Mouse (Mus musculus): ENCODE results near the gene Vps25.

Vps25 gene

DNA sequence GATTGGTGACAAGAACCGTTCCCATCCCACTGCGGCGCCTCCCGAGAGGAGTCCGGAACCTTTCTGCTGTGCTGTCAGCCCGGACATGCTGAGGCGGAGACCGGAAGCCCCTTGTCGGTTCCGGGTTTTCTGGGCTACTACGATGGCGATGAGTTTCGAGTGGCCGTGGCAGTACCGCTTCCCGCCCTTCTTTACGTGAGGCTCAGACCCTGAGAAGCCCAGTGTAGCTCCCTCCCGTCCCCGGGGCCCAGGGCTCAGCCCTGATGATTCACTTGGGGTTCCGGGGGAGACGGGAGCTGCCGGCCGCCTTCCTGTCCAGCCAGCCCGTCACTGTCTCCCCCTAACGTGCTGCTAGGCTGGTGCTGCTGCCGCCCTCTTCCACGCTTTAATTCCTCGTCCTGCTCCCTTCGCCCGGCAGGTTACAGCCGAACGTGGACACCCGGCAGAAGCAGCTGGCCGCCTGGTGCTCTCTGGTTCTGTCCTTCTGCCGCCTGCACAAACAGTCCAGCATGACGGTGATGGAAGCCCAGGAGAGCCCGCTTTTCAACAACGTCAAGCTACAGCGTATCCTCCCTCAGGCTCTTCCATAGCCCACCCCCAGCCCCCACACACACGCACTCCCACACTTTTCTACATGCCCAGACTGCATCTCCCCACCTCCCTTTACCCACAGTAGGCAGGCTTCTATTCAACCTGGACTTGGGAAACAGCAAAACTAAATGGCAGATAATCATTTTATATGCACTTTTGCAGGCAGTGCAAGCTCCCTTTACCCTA lies at the start of gene Vps25:
Gene Vps25, plus strand, starts transcription at position 95 of the 777 bp plus-strand sequence.
- DNase-seq (ENCODE audit: low read depth, low spot score): peak; percentile 78

DNA sequence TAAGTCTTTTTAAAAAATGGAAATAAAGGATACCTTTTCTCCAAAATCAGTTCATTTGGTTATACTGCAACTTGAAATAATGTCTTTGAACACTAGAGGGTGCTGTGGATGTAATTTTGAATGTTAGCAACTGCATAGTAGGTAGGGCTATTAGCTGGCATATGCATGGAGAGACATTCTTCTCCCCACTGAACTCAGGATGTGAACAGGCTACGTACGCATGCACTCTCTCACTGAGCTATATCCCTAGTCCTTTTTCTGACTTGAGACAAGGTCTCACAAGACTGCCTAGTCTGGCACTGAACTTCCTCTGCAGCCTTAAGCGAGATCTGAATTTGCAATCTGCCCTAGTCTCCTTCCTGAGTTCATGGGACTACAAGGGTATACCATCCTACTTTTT lies 41.5 kb upstream of the Vps25 start:
- peak; percentile 64 for DNase-seq (ENCODE audit: low read depth, low spot score)

DNA sequence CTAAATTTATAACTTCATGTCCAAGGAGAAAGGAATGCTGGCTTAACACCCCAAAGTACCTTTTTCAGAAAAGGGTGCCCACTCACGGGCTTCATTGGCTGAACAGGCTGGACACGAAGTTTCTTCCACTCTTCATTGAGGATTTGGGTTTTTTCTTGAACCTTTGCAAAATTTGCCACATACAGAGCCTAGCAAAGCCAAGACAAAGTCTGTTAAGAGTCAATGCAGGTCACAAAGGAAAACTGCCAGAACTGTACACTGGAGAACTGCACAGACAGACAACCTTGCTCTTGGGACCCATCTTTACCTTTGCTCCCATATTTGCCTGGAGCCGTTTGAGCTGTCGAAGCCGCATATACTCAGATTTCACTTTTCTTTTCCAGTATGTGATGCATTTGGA lies 36.6 kb upstream of the Vps25 start:
- no peak for DNase-seq (ENCODE audit: low read depth, low spot score)

DNA sequence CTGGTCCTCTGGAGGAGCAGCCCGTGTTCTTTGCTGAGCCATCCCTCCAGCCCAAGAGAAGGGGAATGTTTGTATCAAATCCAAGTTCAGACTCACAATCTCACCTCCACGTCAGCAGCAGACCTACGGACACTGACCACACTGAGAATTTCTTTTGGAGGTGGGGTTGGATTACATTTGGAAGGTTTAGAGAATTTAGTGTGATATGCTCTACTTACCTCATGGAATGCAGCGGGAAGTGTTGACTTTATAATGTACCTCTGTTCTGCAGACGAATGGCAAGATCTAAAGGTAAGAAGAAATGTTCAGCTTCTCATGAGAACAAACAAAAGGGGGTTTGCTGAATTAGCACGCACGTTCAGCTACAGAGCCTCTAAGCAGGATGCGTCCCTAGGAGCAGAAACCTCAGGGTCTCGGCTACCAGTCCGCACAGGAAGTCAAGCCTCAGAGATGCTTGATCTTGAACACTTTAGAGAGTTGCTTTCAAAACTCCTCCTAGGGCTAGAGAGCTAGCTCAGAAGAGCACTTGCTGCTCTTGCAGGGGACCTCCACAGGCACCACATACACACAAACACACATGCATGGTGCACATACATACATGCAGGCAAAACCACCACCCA lies 35.0 kb upstream of the Vps25 start:
- no peak for DNase-seq (ENCODE audit: low read depth, low spot score)

DNA sequence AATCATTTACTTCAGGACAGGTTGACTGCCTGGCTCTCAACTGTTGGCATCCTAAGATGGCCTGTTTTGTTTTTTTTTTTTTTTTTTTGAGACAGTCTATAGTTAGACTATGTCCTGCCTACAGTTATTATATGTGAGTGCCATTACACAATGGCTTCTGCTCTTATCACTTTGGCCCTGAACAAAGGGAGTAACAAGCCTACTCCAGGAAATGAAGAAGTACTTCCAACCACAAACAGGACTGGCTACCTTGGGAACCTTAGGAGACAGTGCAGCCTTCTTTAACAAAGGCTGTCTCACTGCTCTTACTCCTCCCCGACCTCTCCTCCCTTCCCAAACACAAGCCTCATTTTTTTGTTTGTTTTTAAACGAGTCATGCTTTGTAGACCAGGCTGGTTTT lies 32.7 kb upstream of the Vps25 start:
- DNase-seq (ENCODE audit: low read depth, low spot score): no peak

DNA sequence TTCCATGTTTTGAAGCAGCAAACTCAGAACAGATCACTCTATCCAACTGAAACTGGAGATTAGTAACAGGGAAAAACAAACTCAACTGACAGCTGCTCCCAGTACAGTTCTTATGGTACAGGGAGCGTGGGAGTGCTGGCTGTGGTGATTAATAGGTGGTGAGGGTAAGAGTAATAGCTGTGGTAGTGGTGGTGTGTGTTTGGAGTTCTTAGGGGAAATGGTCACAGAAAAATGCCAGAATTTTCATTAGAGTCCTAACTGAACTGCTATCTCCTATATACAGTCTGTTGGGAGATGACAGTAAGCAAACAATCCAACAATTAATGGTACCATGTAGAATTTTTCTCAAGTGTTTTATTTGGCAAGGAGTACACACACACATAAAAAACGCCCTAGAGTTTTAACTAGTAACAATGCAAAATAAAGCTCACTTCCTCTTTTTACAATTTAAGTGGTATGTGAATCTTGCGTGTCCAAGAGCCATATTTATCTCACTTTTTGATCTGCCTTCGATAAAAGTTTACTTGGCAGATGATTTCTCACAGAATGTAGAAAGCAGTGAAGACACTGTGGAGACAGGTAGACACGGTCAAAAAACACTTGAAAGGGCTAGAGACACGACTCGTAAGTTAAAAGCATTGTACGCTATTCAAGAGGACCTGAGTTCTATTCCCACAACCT lies 32.1 kb upstream of the Vps25 start:
- no peak for DNase-seq (ENCODE audit: low read depth, low spot score)

DNA sequence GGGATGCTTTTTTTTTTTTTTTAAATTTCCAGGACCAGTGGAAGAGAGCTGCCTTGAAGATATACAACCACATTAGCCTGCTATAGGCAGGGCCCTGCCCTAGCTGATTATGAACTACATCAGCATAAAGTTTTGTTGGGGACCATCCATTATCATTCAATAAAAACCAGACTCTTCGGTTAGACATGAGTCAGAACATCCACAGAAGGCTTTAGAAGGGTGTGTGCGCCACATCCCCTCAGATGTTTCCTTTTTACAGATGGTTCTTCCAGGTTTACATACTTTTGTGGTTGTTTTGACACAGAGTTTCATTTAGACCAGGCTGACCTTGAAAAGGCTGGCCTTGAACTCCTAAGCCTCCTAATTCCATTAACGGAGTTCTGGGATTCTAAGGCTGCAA lies 29.2 kb upstream of the Vps25 start:
- DNase-seq (ENCODE audit: low read depth, low spot score): no peak

DNA sequence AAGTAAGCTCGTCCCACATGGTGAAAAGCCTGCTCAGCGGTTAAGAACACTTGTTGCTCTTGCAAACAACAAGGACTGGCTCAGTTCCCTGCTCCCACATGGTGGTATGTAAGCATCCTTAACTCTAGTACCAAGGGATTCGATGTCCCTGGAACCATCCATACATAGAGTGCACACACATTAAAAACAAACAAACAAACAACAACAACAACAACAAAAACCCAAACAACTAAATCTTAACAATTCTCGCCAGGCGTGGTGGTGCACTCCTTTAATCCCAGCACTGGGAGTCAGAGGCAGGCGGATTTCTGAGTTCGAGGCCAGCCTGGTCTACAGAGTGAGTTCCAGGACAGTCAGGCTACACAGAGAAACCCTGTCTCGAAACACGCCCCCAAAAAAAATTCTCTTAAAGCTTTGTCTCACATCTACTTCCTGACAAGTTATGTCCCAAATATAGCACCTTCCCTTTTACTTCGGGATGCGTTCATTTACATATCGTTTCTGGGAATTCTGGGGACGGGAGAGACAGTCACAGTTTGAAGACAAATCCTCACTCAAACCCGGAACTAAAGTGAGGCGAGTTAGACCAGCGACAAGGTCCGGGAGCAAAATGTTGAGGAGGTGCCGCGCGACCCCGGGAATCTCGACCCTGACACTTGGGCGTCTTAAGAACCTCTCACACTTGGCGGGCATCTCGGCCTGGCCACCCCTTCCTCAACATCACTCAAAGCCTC lies 28.0 kb upstream of the Vps25 start:
- no peak for DNase-seq (ENCODE audit: low read depth, low spot score)

DNA sequence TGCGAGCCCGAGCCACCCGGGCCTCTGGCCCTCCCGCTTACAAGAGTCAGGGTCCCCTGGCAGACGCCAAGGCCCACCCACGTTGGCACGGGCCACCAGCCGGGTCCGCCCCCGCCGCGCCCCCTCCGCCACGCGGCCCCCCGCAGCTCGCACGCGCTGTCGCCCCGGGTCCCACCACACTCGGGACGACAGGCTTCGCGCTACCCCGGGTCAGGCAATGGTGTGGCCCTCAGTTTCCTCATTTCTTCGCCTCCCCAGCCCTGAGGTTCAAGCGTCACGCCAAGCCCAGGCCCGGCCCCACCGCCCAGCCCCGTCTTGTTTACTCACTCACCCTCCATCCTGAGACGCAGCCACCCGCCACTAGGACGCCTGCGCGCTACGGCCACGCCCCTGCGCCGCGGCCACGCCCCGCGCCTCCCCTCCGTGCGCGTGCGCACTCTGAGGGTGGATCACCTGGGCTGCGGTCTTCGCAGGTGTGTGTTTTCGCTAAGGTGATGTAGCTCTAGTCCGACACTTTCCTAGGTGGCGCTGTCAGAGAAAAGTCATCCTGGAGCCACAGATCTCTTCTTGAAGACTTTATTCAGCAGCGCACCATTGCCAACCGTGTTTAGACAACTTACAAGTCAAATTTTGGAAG lies 27.3 kb upstream of the Vps25 start, which contains the start of gene Ezh1:
Gene Ezh1, minus strand, starts transcription at position 399 of the 637 bp plus-strand sequence.
- peak; percentile 54 for DNase-seq (ENCODE audit: low read depth, low spot score)

DNA sequence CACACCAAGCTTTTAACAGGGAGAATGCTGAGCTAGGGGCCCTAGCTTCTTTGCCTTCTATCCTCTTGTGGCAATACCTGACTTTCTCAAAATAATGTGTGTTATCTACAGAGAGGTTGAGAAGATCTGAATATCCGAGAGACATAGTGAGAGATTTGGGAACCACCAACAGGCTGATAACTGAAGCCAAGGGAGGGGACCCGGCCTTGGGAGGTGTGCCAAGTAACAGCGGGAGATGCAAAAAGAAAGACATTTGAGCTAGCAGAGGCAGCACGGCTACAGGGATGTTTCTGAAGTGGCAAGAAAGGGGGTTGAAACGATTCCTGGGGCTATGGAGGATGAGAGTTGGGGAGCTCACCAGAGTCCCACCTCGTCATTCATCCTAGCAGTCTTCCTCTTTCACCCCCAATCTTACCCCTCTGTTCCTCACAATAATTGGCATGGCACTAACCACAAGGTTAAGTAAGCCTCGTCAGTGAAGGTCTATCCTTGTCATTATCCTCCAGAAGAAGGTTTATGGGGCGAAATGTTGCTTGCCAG lies 24.1 kb upstream of the Vps25 start:
- DNase-seq (ENCODE audit: low read depth, low spot score): no peak

DNA sequence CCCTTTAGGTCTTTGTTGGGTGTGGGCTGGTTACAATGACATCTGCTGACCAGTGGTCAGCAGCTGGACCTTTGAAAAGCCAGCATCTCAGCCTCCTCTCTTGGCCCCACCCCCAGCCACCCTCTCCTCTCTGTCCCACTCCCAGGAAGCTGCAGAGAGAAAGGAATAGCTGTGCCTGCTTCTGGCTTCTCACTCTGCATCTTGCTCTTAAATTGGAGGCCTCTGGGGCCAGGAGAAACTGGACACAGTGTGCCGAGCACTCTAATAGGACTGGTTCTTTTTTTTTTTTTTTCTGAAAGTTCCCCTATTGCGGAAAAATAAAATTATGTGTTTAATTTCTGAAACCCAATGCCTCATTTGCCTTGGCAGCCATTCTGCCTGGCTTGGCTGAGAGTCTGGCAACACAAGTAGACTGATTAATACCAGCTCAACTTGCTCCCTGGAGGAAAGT lies 23.4 kb upstream of the Vps25 start:
- DNase-seq (ENCODE audit: low read depth, low spot score): no peak

DNA sequence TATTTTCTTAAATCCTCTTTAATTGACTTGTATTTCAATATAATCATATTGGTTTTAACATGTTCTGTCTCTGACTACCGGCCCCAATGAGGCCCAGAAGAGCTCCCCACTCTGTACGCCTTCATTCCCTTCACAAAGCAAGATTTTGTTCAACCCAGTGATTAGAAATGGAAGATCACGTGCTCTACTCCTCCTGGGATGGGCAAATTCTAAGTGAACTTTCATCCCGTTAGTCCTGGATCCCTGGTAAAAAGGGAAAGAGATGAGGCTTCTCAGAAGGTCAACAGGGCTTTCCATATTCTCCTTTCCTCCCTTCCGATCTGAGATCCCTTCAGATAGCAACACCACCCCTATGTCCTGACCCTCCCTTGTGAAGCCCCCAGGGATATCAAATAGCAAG lies 23.0 kb upstream of the Vps25 start:
- no peak for DNase-seq (ENCODE audit: low read depth, low spot score)

DNA sequence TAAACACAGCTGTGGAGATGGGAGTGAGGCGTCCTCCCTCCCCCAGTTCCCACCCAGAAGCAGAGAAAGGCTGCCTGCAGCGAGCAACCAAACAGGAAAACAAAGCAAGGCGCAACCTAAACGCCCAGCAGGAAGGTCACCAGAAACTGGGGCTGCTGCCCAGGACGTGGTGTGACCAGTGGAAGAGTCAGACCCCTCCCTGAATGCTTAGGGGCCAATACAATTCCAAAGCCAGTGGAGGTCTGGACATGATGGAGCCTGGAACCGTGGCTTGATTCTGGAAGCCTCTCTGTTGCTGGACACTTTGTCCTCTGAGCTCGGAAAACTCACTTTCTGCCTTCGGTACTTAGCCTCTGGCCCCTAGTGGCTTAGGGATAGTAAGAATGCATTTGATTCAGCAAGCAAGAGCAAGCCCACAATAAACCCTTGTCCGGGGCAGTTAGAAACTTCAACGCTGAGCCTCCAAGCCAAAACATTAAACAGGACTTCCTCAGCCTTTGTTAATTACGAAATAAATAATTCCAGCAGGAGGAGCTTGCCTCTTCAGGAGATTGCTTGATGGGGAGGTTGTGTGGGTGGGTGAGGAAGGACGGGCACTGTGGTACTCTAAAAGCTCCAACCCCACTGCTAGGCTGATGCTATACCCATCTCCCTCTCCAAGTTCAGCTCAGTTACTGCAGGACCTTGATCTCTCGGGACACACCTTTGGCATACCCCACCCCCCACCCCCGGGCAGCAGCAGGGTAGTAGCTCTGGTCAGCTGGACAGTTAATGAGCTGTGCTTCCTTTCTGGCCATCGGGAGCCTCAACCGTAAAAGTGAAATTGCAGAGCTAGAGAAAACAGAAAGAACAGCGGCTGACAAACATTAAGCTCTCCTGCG lies 22.3 kb upstream of the Vps25 start:
- no peak for DNase-seq (ENCODE audit: low read depth, low spot score)

DNA sequence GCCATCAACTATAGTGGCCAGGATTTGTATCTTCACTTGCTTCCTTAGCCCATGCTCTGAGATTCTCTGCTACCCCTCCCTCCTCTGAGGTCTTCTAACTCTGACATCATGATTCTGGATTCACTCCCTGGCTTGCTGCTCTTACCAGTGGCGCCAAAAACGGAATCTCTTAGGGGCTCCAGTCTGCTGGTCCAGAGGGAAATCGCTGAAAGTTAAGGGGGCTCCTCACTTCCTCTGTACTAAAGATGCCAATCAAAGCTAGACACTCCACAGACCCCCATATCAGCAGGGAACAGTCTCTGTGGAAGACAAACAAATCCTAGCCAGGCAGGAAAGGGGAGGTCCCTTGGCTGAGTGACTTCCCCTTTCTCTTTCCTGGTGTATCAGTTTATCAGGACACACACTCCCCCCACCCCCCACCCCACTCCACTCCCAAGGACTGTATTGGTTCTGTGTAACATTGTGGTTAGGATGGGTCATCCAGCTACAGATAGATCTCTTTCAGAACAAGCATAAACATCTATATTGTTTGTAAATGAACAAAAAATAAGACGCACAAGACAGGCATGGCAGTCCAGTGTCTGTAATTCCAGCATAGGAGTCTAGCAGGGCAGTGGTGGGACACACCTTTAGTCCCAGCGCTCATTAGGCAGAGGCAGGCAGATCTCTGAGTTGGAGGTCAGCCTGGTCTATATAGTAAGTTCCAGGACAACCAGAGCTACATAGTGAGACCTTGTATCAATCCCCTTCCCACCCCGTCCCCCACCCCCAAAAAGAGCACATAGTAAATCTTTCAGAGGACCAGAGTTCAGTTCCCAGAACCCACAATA lies 21.3 kb upstream of the Vps25 start:
- DNase-seq (ENCODE audit: low read depth, low spot score): no peak

DNA sequence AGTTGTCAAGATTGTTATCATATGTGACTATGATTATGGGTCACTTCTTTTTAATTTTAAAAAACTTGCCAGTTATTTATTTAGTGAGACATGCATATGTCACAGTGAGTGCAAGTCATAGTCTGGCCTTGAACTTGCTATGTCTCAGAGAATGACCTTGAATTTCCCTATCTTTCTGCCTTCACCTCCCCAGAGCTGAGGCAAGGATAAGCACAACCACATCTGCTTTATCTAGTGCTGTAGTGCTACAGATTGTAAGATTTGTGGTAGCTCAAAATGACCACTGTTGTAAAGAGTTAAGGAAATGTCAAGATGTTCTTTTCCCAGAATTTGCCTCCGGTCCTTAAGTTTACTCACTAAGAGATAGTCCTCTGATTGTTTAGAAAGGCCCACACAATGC lies 20.3 kb upstream of the Vps25 start:
- DNase-seq (ENCODE audit: low read depth, low spot score): no peak

DNA sequence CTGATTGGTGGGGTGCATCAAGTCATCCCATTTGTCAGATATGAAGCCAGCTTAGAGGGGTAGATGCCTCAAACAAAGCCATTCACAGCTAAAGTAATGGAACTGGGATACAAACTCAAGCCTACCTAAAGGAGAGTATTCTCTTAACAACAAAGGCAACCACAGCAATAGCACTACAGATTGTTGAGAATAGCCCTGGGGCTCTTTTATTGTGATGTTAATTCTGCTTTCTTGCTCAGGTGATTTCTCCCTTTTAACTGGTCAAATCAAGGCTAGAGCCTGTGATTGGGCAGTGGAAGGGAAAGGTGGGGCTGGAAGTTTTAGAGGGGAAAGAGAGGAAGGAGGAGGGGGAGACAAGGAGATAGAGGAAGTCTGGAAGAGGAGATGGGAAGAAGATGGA lies 19.4 kb upstream of the Vps25 start:
- DNase-seq (ENCODE audit: low read depth, low spot score): no peak

DNA sequence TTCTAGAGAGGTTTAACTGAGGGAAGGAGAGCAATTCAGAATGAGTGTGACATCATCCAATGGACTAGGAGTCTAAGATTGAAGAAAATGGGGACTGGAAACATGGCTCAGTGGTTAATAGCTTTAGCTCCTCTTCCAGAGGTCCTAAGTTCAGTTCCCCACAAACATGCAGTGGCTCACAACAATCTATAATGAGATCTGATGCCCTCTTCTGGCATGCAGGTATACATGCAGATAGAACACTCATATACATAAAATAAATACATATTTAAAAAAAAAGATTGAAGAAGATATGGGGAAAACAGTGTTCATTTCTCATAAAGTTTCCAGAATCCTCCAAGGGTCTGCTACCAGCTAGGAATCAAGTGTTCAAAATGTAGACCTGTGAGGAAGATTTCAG lies 18.1 kb upstream of the Vps25 start:
- no peak for DNase-seq (ENCODE audit: low read depth, low spot score)

DNA sequence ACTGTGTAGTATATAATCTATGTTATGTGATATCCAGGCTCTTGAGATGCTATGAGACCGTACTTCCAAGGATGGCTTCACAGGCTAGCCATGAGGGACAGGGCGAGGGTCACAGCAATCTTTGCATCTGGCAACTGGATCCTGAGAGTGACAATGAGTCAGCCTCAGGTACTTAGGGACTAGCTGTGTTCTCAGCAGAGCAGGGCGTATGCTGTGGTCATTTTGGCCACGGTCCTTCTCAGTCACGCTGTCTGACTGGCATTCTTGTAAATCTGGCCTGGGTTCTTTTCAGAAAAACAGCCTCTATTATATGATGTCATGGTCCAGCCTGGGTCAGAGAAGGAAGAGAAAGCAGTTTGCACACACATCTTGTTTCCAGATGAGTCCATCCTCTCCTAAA lies 16.7 kb upstream of the Vps25 start:
- DNase-seq (ENCODE audit: low read depth, low spot score): no peak

DNA sequence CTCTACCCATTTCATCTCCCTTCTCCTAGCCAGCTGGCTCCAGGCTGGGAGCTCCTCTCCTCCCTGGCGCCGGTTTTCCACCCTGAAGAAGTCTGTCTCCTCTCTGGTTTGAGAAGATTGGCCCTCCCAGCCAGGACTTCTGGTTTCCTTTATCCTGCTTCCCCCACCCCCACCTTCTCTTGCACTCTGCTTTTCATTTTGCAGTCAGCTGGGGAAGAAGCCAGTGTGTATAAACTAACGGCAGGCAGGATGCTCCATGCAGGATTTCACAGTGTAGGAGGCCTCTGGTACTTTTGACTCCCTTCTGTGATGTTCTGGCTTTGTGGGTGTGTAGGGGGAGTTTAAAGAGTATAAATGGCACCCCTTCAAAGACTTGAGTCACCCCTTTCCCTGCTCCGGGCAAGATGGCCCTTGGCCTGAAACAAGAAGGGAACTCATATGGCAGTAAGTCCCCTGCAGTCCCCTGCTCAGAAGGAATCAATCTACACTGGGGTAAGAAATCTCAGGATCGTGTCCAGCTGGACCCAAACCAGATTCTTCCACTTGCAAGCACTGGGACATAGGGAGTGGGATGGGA lies 15.3 kb upstream of the Vps25 start:
- peak; percentile 63 for DNase-seq (ENCODE audit: low read depth, low spot score)

All from telencephalon, adult 2 months (tissue).